Mouse (Mus musculus): ENCODE measurements at regions not wholly inside any gene's neighbourhood (a gene's known extent, or its start where the extent isn't known, plus 50 kb on each side); places are given as distances from the start of the nearest gene placed in this dataset.

- no peak for TF ChIP-seq CTCF (IDR thresholded peaks at IDR 0.05; ENCODE audit: low read depth, low read length)
- TF ChIP-seq GATA1 (IDR thresholded peaks at IDR 0.05; ENCODE audit: borderline replicate concordance, low read length): no peak
- no peak for TF ChIP-seq TAL1 (conservative IDR thresholded peaks at IDR 0.05; ENCODE audit: low read depth, low read length)
Observed at GRCm38 (mm10) chr2:124742964-124743363, 325.0 kb upstream of the Slc24a5 start.

All from G1E (cell line).